Mouse (Mus musculus): ENCODE data around the gene Fam168b.

Fam168b gene

DNA sequence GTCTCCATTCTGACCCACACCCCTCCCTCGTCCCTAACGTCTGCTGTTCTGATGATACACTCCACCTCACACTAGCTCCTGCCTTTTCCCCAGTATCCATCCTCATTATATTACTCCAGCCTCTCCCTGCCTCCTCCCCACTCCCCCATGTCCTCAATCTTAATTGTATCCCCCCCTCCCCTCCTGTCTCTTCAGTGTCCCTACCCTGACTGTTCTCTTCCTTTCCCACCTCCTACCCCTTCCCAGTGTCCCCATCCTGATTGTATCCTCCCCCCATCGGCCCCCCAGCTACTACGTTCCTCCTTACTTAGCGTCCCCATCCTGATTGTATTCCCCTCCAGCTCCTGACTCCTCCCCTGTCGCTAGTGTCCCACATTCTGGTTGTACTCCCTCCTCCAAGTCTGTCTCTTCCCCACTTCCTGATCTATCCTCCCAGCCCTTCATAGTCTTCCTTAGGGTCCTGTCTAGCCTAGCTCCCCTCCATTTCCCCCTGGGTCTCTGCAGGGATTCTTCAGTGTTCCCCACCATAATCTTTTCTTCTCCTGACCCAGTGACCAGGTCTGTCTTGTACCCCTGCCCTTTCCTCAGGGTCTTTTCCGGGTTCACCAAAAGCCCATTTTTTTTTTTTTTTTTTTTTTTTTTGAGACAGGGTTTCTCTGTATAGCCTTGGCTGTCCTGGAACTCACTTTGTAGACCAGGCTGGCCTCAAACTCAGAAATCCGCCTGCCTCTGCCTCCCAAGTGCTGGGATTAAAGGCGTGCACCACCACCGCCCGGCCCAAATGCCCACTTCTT, 7.7 kb upstream of the Fam168b start:
- peak; percentile 55 for DNase-seq

DNA sequence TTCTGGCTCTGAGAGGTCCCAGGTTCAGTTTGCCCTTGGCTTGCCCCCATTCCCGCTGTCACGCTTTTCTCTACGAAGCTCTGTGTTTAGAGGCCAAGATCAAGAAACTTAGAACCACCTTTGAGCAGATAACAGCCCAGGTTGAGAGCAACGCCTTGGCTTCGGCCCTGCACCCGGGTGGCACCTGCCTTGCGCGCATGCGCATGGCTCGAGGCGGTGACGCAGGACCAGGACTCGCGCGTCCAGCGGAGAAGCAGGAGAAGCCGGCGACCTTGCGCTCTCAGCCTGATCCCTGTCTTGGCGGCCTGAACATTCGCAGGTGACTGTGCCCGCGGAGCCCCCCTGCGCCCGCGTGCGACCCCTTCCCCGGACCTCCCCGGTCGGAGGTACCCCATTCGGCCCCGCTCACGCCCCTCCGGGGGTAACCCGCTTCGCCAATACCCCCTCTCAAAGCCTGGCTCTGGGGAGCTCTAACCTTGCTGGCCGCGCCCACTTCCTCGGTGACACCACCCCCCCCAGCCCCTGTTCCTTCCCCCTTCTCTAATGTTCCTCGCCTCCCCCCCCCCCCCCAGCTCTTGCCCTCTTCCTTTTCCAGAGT, 7.0 kb upstream of the Fam168b start, which contains the start of gene Plekhb2:
Plekhb2 (plus strand) TSS at position 232 of the 598 bp plus-strand sequence.
- DNase-seq = peak; percentile 90

DNA sequence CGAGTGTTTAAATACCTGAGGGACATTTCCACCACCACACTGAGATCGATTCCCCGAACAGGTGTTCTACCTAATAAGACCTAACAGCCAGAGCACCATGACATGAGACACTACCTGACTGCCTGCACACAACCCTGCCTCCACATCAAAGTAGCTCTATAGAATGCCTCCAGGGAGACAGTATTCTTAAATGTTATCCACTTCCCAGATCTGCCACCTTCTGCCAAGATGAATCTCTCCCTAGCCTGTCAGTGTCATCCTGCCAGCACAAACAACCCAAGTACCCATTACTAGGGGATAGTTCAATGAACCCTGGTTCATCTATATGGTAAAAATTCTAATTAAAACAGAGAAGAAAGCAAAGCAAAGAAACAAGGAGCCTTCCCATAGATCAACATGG, 4.2 kb upstream of the Fam168b start:
- DNase-seq = no peak

DNA sequence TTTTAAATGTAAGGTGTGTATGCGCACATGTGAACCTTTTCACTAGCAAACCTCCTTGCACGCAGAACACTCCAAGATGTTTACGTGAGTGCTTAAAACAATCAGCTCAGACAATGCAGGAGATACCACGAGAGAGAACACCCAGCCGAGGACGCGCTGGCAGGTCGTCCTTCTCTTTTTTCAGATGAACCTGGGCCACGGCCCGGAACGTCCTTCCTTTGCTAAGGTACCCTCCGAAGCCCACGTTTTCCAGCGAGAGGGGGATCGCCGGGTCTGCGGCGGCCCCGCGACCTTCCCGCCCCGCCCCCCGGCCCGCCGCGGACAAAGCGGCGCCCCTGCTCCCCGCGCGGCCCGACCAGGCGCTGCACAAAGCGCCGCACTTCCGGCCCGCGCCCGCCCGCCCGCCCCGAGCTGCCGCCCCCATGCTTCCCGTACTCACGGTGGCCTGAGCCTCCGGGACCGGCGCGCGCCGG, 440 bp downstream of the Fam168b start:
- DNase-seq = peak; percentile 80

DNA sequence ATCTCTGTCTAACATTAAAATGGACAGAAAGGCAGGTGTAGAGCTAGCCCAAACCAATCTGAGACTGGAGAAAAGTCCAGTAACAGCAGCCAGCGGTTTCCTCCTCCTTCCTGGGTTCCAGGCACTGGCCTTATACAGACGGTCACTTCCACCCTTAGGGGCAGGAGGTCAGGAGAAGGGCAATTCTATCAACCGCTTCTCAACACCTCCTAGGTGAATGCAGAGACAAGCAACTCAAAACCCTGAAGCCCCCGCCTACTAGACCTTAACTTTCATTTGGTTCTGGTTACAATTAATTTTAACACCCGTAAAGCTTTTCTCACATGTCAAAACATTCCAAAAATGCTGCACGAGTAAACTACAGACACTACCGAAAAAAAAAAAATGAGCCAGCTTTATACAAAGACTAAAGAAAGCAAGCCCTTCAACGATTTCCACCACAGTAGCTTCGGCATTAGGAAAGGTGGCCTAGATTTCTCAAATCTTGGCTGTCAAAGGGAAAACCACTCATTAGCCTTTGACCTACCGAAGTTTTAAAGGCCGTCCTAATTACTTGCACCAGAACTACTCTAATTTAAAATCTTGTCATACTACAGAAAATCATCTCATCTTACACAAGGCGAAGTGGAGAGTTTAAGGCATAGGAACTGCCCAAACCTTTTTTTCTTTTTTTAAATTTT, 1.0 kb downstream of the Fam168b start:
- peak; percentile 59 for DNase-seq

DNA sequence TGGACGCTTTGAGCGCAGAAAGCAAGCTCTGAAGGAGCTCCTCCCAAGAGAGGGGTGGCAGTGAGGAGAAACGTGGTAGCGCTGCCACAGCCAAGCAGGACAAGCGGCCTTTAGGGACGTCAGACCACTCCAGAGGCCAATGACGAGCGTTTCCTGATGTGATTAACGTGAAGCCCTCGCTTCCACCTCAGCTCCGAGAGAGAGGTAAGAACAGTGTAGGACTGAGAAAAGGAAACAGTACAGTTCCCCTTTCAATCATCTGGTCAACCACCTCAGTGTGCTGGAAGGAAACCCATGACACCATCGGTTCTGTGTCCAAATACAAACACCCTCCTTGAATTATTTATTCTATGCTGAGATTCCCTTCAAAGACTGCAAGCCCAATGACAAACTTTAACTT, 3.6 kb downstream of the Fam168b start:
- DNase-seq = no peak

DNA sequence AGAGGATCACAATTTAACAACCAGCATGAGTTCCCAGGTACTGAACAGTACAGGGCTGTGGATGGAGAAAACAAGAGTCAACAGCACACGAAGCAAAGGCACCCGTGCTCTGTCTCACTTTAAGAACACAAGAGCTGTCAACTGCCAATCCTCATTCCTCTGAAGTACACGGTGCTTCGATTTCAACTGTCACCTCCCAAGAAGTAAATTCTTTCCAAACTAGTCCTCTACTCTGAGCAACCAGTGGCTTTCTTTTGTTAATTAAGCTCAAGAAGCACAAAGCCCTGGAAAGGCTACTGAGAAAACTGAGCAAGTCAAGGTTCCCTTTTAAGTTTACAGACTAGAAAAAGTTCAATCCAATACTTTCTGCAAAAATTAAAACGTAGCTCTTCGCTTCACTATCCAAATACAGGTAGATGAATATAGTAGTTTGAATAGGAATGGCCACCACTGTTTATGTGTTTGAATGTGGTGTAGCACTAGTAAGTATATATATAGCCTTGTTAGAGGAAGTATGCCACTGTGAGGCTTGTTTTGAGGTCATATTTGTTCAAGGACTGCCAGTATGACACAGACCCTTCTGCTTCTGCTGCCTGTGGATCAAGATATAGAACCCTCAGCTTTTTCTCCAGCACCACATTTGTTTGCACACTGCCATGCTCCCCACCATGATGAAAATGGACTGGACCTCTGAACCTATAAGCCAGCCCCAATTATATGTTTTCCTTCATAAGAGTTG, 4.7 kb downstream of the Fam168b start:
- no peak for DNase-seq

DNA sequence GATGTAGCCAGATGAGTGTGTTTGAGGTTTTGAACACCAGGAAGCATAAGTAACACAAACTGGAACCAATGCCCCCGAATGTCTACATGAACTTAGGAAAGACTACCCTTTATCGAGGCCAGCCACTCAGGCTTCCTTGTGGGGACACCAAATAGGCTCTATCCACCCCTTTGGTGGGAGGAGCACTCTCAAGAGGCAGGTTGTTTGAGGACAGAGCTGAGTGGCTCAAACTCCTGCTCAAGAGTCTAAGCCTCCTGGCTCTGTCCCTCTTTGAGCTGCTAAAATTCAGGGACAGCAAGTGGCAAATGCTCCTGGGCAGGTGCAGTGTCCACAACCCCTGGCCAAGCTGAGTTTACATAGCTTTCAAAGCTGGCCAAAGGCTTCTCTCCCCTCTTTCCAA, 8.0 kb downstream of the Fam168b start:
- no peak for DNase-seq

DNA sequence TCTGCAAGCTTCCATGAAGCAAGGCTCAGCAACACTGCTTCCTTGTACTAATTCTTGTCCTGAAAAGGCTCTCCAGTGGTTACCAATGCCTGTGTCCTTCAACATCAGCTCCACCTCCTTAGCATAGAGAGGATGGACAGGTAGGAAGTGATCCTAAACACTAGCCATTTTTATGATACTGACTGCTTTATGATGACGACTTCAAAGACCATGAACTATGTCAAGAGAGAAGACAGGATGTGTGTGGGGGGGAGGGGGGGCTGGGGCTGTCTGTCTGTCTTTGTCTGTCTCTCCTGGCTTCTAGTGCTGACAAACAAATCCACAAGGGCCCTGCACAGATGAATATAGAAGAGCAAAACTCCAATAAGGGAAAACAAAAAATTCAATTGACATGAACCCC, 11.5 kb downstream of the Fam168b start:
- DNase-seq = no peak

DNA sequence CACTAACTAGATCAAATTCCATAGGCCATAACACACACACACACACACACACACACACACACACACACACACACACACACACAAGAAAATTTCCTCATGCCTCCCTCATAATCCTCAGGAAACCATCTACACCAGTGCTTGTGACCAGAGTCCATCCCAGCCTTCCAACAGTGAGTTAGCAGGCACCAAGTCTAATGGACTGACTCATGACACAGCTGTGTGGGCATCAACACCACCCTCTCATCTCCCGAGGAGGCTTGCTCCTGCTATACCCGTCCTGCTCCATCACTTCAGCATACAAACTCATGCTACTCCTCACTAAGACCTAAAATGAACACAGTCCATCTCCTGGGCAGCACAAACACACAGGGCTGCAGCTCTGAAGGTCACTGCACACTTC, 11.9 kb downstream of the Fam168b start:
- no peak for DNase-seq

DNA sequence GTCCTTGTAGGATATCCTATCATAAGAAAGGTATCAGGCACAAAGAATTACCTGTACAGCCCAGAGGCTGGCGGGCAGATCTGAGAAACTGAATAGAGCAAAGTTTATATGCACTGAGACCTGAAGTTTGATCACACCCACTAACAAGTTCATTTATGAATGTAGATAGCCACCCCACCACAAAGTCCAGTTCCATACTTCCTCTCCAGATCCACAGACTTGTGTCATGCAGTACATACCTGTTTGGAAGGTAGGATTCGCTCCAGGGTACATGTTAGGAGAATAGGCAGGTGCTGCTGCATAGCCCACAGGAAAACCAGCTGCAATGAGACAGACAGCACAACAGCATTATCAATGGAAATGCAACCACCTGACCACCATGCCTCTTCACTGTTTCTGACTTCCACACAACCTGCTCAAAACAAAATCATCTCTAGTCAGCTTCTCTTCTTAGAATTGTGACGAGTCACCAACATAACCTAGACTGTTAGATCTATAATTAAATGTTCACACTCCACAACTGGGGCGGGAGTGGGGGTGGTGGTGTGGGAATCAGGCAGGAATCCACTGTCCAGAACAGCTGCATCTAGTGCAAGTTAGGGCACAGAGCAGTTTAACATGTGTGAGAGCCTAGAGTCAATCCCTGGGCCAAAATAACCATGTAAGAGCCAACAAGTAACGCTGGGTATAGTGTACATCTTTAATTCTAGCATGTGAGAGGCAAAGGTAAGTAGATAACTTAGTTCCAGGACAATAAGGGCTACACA, 14.2 kb downstream of the Fam168b start:
- no peak for DNase-seq

DNA sequence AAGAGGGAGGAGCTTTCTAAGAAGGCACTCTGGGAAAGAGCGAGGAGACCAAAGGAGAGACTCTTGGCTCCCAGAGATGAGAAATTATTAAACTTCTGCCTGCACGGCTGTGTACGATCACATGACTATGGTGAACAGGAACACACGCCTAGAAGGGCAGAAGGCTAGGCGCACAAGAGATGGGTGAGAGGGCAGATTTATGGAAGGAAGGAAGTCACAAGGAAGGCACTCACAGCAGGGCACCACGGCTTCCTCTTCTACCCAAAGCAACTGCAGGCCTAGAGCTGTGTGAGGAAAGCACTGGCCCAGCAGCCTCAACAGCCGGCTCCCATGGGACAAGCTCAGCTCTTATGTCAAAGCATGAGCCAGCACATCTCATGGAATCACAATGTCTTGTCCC, 15.0 kb downstream of the Fam168b start:
- DNase-seq = no peak

DNA sequence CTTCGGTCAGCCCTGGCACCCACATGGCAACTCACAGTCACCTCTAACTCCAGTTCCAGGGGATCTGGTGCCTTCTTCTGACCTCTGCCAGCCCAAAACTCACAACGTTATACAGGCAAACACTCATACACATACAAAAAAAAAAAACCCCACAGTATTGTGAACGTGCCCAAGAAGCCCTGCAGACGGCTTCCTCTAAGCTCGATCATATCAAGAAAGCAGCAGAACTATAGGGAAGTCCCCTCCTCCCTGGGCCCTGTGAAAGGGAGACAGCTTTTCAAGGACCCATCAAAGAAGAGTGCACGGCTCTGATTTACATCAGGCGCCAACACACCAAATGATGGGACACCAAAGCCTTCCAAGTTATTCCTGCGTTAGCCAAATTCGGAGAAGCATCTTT, 17.0 kb downstream of the Fam168b start:
- DNase-seq = no peak

DNA sequence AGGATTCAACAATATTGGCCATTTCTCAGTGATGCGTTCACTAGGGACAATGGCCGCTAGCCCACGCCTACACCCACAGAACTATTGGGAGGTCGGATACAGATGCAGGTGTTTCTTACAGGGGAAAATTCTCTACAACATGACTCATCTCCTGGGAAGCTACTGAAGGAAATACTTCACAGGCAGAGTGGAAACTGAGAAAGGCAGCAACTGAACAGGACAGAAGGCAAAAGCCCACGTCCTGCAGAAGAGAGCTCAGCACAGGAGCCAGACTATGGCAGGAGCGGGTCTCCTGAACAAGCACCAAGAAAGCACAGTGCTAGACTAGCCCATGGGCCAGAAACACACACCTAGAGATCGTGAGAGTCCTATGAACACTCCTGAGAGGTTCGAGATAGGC, 18.7 kb downstream of the Fam168b start:
- DNase-seq = no peak

DNA sequence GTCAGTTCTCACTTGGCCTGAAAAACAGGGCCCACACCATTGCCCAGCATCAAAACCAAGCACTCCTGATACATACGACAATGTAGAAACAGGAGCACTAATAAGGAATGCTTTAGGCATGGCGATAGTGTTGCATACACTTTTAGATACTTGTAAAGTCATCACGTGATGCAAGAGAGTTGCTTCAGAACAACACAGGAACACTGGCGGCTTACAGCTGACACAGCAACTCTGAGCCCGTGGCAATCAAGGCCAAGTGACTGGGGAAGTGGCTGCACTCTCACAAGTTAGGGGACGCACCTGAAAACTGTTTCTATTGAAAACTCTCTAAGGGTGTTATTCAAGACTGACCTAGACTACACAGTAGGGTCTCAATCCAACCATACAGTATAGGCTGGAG, 19.5 kb downstream of the Fam168b start:
- no peak for DNase-seq

DNA sequence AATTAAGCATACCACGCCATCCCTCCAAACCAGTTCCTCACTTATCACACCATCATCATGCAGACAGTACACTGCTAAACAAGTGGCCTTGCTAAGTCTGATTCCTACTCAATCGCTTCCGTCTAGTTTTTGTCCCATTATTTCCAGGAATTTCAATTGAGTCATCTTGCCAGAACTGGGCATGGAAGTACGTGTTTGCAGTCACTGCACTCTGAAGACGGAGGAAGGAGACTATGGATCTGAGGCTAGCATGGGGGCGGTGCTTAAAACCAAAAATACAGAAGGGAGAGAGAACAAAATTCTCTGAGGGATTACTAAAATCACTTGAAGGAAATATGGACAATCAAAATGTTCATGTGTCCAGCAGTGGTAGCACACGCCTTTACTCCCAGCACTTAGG, 20.1 kb downstream of the Fam168b start:
- DNase-seq = no peak

DNA sequence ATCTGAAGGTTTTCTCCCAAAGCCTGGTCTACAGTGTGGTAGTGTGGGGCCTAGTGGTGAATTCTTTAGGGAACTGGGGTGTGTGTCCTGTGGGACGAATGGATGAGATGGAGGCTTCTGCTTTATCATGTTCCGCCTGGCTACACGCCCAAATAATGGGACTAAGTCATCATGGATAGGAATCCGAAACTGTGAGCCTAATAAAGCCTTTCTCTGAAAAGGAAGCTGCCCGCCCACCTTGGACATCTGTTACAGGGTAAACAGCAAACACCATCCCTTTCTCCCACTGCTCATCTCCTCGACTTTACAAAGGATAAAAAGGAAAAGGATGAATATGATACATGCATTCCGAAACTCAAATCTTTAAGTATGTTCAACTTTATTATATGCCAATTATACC, 20.9 kb downstream of the Fam168b start:
- no peak for DNase-seq

DNA sequence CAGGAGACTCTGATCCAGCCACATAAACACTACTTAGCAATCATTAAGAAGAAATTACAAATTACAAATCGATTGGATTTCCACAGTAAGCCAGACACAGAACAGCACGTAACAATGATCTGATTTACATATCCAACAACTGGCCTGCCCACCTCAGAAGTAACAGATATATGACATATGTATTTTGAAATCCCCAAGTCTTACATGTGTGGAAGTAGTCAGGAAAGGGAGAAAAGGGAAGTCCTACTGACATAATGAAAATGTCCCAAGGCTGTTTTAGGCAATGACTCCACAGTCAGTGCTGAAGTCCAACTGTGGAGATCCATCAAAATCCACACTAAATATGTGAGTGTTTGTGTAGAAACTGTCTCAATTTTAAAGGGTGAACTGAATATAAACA, 21.5 kb downstream of the Fam168b start:
- no peak for DNase-seq

DNA sequence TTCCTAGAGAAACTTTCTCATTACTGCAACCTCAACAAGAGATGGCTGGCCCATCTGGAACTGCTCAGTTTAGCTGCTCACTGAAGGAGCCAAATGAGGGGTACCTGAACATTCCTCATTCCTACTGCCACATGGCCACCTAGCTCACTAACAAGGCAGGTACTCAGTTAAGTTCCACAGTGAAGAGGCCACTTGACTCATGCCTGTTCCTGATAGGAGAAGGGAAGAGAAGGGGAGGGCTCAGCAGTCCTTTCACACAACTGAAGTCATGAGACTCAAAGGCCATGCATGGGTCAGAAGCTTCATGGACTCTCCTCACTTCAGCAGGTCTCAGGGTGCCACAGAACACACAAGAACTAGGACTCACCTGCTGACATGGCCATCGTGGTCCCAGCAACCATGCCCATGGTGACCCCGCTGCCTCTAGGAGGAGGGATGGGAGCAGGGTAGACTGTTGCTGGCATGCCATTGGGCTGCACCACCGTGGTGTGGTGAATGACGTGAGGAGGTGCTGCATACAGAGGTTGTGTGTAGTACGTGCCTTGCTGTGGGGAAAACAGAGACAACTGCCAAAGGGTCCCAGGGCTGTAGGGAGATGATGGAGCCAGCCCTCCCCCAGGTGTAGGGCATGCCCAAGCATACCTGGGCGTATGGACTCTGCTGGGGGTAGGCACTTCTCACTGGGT, 23.5 kb downstream of the Fam168b start:
- DNase-seq = no peak

DNA sequence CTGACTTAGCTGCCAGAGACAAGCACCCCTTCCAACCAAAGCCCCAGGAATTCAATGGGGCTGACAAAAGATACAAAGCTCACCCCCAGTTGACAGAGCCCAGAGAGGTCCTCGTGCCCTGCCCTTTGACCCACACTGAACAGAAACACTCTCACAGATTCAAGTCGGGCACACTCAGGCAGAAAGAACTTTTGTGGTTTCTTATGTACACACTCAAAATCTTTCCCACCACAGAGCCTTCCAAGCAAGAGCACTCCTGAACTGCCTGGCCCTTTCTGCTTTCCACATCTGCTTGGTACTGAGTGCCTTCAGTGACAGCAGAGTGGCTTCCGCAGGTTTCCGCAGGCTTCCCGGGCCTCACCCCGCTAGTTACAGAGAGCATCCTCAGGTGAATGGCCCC, 27.0 kb downstream of the Fam168b start:
- DNase-seq = no peak

DNA sequence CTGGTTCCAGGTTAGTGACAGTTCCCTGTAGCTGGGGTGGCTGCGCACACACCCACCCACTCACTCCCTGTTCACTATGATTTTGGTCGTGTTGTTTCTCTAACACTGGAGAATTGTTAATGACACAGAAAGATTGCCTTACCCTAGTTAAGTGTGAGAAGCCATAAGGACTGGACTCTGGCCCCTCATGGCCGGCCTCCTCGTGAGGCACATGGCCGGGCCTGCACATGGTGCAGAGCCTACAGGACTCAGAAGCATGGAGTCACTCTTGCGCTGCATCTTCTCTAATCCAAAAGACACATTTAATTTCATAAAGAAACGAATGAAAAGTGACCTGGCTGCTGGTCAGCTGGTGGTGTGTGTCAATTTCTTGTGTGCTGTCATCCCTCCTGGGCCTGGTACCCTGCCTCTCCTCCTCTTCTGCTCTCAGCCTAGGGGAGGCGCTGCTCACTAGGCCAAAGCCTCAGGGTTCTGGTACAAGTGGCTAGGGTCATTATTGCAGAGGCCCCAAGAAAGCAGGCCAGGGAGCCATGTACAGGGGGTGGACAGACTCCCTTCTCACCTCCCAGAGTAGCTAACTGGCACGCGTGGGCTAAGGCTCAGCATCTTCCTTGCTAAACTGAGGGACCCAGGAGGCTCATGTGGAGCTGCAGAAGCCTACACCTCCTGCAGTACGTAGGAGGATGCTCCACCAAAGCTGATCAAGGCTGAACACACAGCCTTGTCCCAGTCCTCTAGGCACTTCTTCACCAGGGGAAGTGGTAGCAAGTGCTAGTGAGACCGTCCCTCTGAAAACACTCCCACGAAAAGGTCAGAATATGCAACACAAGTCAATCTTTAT, 30.2 kb downstream of the Fam168b start:
- DNase-seq = no peak
